ENCODE assay signal across 7 mouse cellular contexts in the genomic region with DNA sequence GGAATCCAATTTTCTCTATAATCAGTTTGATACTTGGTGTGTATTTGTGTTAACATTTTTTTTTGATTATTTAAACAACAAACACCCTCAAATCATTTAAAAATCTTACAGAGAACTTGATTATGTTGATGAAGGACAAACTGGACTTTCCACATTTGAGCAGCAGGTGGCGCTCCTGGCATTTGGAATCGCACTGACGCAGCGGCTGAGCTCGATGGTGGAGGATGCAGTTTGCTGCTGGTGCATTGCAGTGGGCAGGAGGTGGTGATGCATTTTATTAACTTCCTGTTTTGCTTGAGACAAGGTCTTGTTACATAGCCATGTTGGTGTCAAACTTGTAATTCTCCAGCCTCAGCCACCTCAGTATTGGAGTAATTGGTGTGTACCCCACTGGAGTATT. TPM values are rescaled to one million over a fixed set of nuclear protein-coding genes. Genes with fewer than 3 reads are reported as not detected.
DNase-seq lines count a peak whose midpoint lies in the region; ATAC-seq and TF ChIP-seq lines count a peak whose summit lies in the region.

No protein-coding gene starts in this region.

- H3K9ac ChIP-seq in forebrain, embryonic 12.5 days: no peak overlapping the region
- no peak overlapping the region for H3K9ac ChIP-seq in hindbrain, embryonic 16.5 days (ENCODE audit: low read depth, low read length)
- no peak overlapping the region for H3K9ac ChIP-seq in midbrain, embryonic 13.5 days (replicated peaks)

- no peaks in the 10 kb centered on the region for H3K27me3 ChIP-seq in Patski
- H3K27me3 ChIP-seq in forebrain, embryonic 12.5 days: peaks cover 6% of the 10 kb centered on the region; the same call in 1 of the 2 replicates
- no peaks in the 10 kb centered on the region for H3K27me3 ChIP-seq in hindbrain, embryonic 16.5 days (replicated peaks; ENCODE audit: control insufficient read depth, insufficient read depth, low read length)
- H3K27me3 ChIP-seq in midbrain, embryonic 13.5 days: peaks cover 4% of the 10 kb centered on the region; the same call in 1 of the 2 replicates

- ATAC-seq in Patski: peak; percentile 49
- peak; percentile 75 for ATAC-seq in forebrain, embryonic 12.5 days (ENCODE audit: low FRiP score)
- peak; percentile 56 for ATAC-seq in hindbrain, embryonic 16.5 days
- ATAC-seq in midbrain, embryonic 13.5 days: peak; percentile 55

- CTCF ChIA-PET in Patski (lab: Charles Lee): interaction anchor here (0.7 to 8.8 kb wide), 12 partner anchors 11 to 421 kb away, joined by 3 to 175 read pairs (median 3); no protein-coding TSS in a partner anchor

- H3K4me1 ChIP-seq in forebrain, embryonic 12.5 days: no peaks in the 10 kb centered on the region
- no peaks in the 10 kb centered on the region for H3K4me1 ChIP-seq in hindbrain, embryonic 16.5 days (ENCODE audit: control insufficient read depth, insufficient read depth, low read depth, low read length)
- no peaks in the 10 kb centered on the region for H3K4me1 ChIP-seq in midbrain, embryonic 13.5 days (replicated peaks)

- H3K9me3 ChIP-seq in forebrain, embryonic 12.5 days: no peaks in the 10 kb centered on the region
- H3K9me3 ChIP-seq in hindbrain, embryonic 16.5 days (ENCODE audit: control insufficient read depth, low read length): no peaks in the 10 kb centered on the region
- H3K9me3 ChIP-seq in midbrain, embryonic 13.5 days: no peaks in the 10 kb centered on the region

- H3K4me2 ChIP-seq in forebrain, embryonic 12.5 days: no peak overlapping the region
- H3K4me2 ChIP-seq in hindbrain, embryonic 16.5 days (ENCODE audit: low read length): no peak overlapping the region
- no peak overlapping the region for H3K4me2 ChIP-seq in midbrain, embryonic 13.5 days (replicated peaks)

- in situ Hi-C loops in Patski (cut with MboI; ENCODE audit: low pct_unique_long_range_greater_than_20kb): loop anchor here (5.0 kb wide), 2 partner anchors 57 to 422 kb away; no protein-coding TSS in a partner anchor

- no peak overlapping the region for H3K27ac ChIP-seq in forebrain, embryonic 12.5 days
- H3K27ac ChIP-seq in hindbrain, embryonic 16.5 days (ENCODE audit: low read depth, low read length): no peak overlapping the region
- no peak overlapping the region for H3K27ac ChIP-seq in midbrain, embryonic 13.5 days

- WGBS in forebrain, embryonic 12.5 days: 0% methylated on average over 5 of the region's 5 CpGs
- WGBS in hindbrain, embryonic 16.5 days: 2% methylated on average over 5 of the region's 5 CpGs
- under 1% methylated on average over 5 of the region's 5 CpGs for WGBS in midbrain, embryonic 13.5 days

- H3K36me3 ChIP-seq in forebrain, embryonic 12.5 days (replicated peaks): no peaks in the 10 kb centered on the region
- H3K36me3 ChIP-seq in hindbrain, embryonic 16.5 days (ENCODE audit: control insufficient read depth, insufficient read depth, low read length): no peaks in the 10 kb centered on the region
- no peaks in the 10 kb centered on the region for H3K36me3 ChIP-seq in midbrain, embryonic 13.5 days

- no peak overlapping the region for H3K4me3 ChIP-seq in forebrain, embryonic 12.5 days (replicated peaks)
- no peak overlapping the region for H3K4me3 ChIP-seq in hindbrain, embryonic 16.5 days (ENCODE audit: low read length)
- no peak overlapping the region for H3K4me3 ChIP-seq in midbrain, embryonic 13.5 days (replicated peaks)

- intact Hi-C loops in left cerebral cortex, postnatal 10 days (cut with DNase I): no loop called here

- peak; percentile 48 for DNase-seq in Patski (ENCODE audit: low read depth, low spot score)
- peak; percentile 60 for DNase-seq in c-Kit-positive CD71-negative TER-119-negative erythroid progenitor cells, embryonic 14.5 days (ENCODE audit: low read depth)
- DNase-seq in left cerebral cortex, postnatal 10 days (ENCODE audit: extremely low spot score in 1 of 2, low spot score in 2 of 2): peak; percentile 46 to 76
- DNase-seq in spleen, adult 12 weeks (ENCODE audit: low spot score): peak; percentile 10

- POLR2A ChIA-PET in Patski (lab: Charles Lee): interaction anchor here (0.7 to 2.9 kb wide), 2 partner anchors 423 to 1148 kb away, joined by 3 to 12 read pairs; no protein-coding TSS in a partner anchor

- TF ChIP-seq CTCF in Patski (IDR thresholded peaks at IDR 0.05): peak; percentile 94

RNA-seq across cellular contexts. Expression of a gene that starts 56.7 kb away (rescaled TPM):
- polyA plus RNA-seq in Patski (2021): 48.7 TPM
- 0.91 and 1.1 TPM in 2 replicates for polyA plus RNA-seq in forebrain, embryonic 12.5 days (2016; fragmentation: Nextera tagmentation; extraction: Ambion mirVana)
- polyA plus RNA-seq in hindbrain, embryonic 16.5 days (2015; fragmentation: Nextera tagmentation; extraction: Ambion mirVana): 6.8 and 8.0 TPM in 2 replicates
- 10 to 100 TPM; 34.1 to 34.9 TPM for total RNA-seq in left cerebral cortex, postnatal 10 days (2021)
- 2.2 and 3.1 TPM in 2 replicates for polyA plus RNA-seq in midbrain, embryonic 13.5 days (2015; fragmentation: Nextera tagmentation; extraction: Ambion mirVana)

Comparison
In these comparisons a context has a peak if more than half of its experiments do, and no peak if none do; other contexts are left out.
1. DNase-seq: peak in every context shown above with its lines; median percentile 61 in left cerebral cortex, postnatal 10 days; 60 in c-Kit-positive CD71-negative TER-119-negative erythroid progenitor cells, embryonic 14.5 days; 48 in Patski; 10 in spleen, adult 12 weeks.